Mouse (Mus musculus): ENCODE results near the gene Bcl9.
A peak's percentile ranks its signal among the peaks of the same experiment; 100 is the strongest.

Gene Bcl9

GRCm38 (mm10) chr3:97296941-97297552 lies 670 bp downstream of the Bcl9 start:
- peak; percentile 45 for DNase-seq (ENCODE audit: low spot score)

- no peak for DNase-seq (ENCODE audit: low spot score)
Measured at GRCm38 (mm10) chr3:97294334-97294733, 3.4 kb downstream of the Bcl9 start.

GRCm38 (mm10) chr3:97284878-97285277 lies 12.8 kb downstream of the Bcl9 start:
- no peak for DNase-seq (ENCODE audit: low spot score)

- no peak for DNase-seq (ENCODE audit: low spot score)
Measured at GRCm38 (mm10) chr3:97284056-97284455, 13.7 kb downstream of the Bcl9 start.

GRCm38 (mm10) chr3:97281426-97281825 lies 16.3 kb downstream of the Bcl9 start:
- no peak for DNase-seq (ENCODE audit: low spot score)

- DNase-seq (ENCODE audit: low spot score) = no peak
Measured at GRCm38 (mm10) chr3:97275708-97276107, 22.0 kb downstream of the Bcl9 start.

- DNase-seq (ENCODE audit: low spot score) = no peak
Measured at GRCm38 (mm10) chr3:97274516-97275230, 23.0 kb downstream of the Bcl9 start.

- no peak for DNase-seq (ENCODE audit: low spot score)
Measured at GRCm38 (mm10) chr3:97273876-97274275, 23.8 kb downstream of the Bcl9 start.

GRCm38 (mm10) chr3:97265667-97266415 lies 31.9 kb downstream of the Bcl9 start:
- DNase-seq (ENCODE audit: low spot score) = no peak

GRCm38 (mm10) chr3:97262235-97262634 lies 35.5 kb downstream of the Bcl9 start:
- DNase-seq (ENCODE audit: low spot score) = no peak

- no peak for DNase-seq (ENCODE audit: low spot score)
Measured at GRCm38 (mm10) chr3:97255706-97256339, 41.9 kb downstream of the Bcl9 start.

- DNase-seq (ENCODE audit: low spot score) = no peak
Measured at GRCm38 (mm10) chr3:97254861-97255465, 42.8 kb downstream of the Bcl9 start.

GRCm38 (mm10) chr3:97253823-97254600 lies 43.7 kb downstream of the Bcl9 start:
- DNase-seq (ENCODE audit: low spot score) = no peak

- DNase-seq (ENCODE audit: low spot score) = no peak
Measured at GRCm38 (mm10) chr3:97252896-97253295, 44.8 kb downstream of the Bcl9 start.

GRCm38 (mm10) chr3:97242629-97243167 lies 55.0 kb downstream of the Bcl9 start:
- no peak for DNase-seq (ENCODE audit: low spot score)

- DNase-seq (ENCODE audit: low spot score) = no peak
Measured at GRCm38 (mm10) chr3:97241826-97242225, 55.9 kb downstream of the Bcl9 start.

GRCm38 (mm10) chr3:97239793-97240192 lies 57.9 kb downstream of the Bcl9 start:
- DNase-seq (ENCODE audit: low spot score) = no peak

- DNase-seq (ENCODE audit: low spot score) = no peak
Measured at GRCm38 (mm10) chr3:97239316-97239715, 58.4 kb downstream of the Bcl9 start.

- DNase-seq (ENCODE audit: low spot score) = no peak
Measured at GRCm38 (mm10) chr3:97238521-97238920, 59.2 kb downstream of the Bcl9 start.

- no peak for DNase-seq (ENCODE audit: low spot score)
Measured at GRCm38 (mm10) chr3:97237403-97237802, 60.3 kb downstream of the Bcl9 start.

- DNase-seq (ENCODE audit: low spot score) = no peak
Measured at GRCm38 (mm10) chr3:97234797-97235196, 62.9 kb downstream of the Bcl9 start.
